Mouse (Mus musculus) lung, adult 2 months (tissue): ENCODE data around the gene Sec24a. TPM values are rescaled to one million over a fixed set of nuclear protein-coding genes. Genes with fewer than 3 reads are reported as not detected.

ENCODE experiments used
- DNase-seq: peaks from one replicate; pipeline ENCODE4 v3.0.0; 2022
- H3K4me1 ChIP-seq: fragments of 200-500 bp; 2 replicates; pipeline ENCODE4 v1.6.1; 2011; ENCODE audit warnings: low read length; ENCODE audit not compliant: control insufficient read depth, insufficient read depth
- H3K4me3 ChIP-seq: fragments of 200-500 bp; replicated peaks from 2 replicates; pipeline ENCODE3; 2011; ENCODE audit warnings: low read depth, mild to moderate bottlenecking, control low read depth, low read length; ENCODE audit errors: extremely low read depth
- CTCF ChIP-seq: fragments of 200-500 bp; IDR thresholded peaks from 2 replicates; pipeline ENCODE4 v1.5.1; 2011; ENCODE audit warnings: mild to moderate bottlenecking, low read length, control low read depth; ENCODE audit not compliant: insufficient read depth
- POLR2A ChIP-seq: fragments of 200-500 bp; IDR thresholded peaks from 2 replicates; pipeline ENCODE4 v1.6.1; 2011; ENCODE audit warnings: low read depth, mild to moderate bottlenecking, control low read depth, low read length, borderline replicate concordance; ENCODE audit errors: extremely low read depth
- WGBS: fragments of 180-500 bp; shearing (Covaris S2); methylation state at CpG from one replicate; pipeline ENCODE4 v1.1.7; 2018; 5-methylcytosine and 5-hydroxymethylcytosine counted together
- polyA plus RNA-seq: library from polyadenylated mRNA; depleted of rRNA; stranded (reverse); fragments of >200 nt; gene quantifications from 2 replicates; pipeline ENCODE4 v1.2.3, GENCODE M21; 2012

Gene Sec24a
- polyA plus RNA-seq, 1 experiment: 11.9 TPM

DNA sequence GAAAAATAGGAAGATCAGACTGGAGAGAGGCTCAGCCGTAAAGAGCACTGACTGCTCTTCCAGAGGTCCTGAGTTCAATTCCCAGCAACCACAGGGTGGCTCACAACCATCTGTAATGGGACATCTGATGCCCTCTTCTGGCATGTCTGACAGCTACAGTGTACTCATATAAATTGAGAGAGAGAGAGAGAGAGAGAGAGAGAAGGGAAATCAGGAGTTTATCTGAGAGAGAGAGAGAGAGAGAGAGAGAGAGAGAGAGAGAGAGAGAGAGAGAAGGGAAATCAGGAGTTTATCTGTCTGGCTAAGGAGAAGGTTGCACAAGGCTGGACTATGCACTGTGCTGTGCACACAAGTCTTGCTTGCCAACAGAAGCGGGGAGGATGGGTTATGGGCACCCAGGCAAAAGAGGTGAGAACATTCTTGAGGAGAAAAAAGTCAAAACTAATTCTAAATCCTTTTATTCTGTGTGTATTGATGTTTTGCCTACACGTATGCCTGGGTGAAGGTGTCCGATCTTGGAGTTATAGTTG is 110.5 kb downstream of the Sec24a start:
- 93% methylated on average over 4 of the region's 4 CpGs for WGBS
- H3K4me3 ChIP-seq: no peak overlapping the region
- no peak for DNase-seq
- no peak for TF ChIP-seq CTCF
- no peak for TF ChIP-seq POLR2A
- peaks cover 3% of the 10 kb centered on the region; the same call in 1 of the 2 replicates for H3K4me1 ChIP-seq

GRCm38 (mm10) chr11:51650691-51651515 is 112.5 kb downstream of the Sec24a start, which contains the start of the genes N4bp3 and D930048N14Rik:
Gene N4bp3 (minus strand): TSS chr11:51650842.
Gene D930048N14Rik (plus strand): TSS chr11:51650954.
- Histone ChIP-seq H3K4me1 (peaks cover 6% of the 10 kb centered on the region; the same call in 1 of the 2 replicates), H3K4me3 (peak within 1 kb of the TSS; percentile 72)
- DNase-seq: peak; percentile 82
- TF ChIP-seq POLR2A (peak; percentile 59), CTCF (no peak)
- WGBS: 2% methylated on average over 69 of the region's 70 CpGs

DNA sequence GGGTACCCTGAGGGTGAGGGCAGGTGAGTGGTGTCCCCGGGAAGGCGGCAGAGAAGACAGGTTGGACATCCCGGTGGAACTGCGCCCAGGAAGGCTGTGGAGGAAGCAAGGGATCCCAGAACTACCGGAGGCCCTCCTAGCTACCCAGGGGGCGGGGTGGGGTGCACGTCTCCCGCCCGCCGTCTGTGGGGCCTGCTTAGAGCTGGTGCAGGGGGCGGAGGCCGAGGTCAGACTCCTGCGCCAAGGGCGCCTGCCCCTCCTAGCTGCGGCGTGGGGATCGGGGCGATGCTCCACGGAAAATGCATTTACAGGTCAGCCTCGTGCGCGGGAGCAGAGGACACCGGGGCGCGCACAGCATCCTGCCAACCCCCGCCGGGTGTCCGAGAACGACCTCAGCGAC is 113.2 kb downstream of the Sec24a start:
- TF ChIP-seq POLR2A (0 out of 2 replicates have a peak, but pooled peaks have one; percentile 10), CTCF (no peak)
- no peak for DNase-seq
- 1% methylated on average over 30 of the region's 30 CpGs for WGBS
- Histone ChIP-seq H3K4me3 (peak overlapping the region; percentile 72), H3K4me1 (peaks cover 10% of the 10 kb centered on the region; the same call in 1 of the 2 replicates)

GRCm38 (mm10) chr11:51649889-51650199 is 113.6 kb downstream of the Sec24a start:
- H3K4me1 ChIP-seq: peaks cover 11% of the 10 kb centered on the region; the same call in 1 of the 2 replicates
- WGBS: 7% methylated on average over 7 of the region's 7 CpGs
- H3K4me3 ChIP-seq: peak overlapping the region; percentile 72
- DNase-seq: no peak
- no peak for TF ChIP-seq POLR2A
- TF ChIP-seq CTCF: no peak

DNA sequence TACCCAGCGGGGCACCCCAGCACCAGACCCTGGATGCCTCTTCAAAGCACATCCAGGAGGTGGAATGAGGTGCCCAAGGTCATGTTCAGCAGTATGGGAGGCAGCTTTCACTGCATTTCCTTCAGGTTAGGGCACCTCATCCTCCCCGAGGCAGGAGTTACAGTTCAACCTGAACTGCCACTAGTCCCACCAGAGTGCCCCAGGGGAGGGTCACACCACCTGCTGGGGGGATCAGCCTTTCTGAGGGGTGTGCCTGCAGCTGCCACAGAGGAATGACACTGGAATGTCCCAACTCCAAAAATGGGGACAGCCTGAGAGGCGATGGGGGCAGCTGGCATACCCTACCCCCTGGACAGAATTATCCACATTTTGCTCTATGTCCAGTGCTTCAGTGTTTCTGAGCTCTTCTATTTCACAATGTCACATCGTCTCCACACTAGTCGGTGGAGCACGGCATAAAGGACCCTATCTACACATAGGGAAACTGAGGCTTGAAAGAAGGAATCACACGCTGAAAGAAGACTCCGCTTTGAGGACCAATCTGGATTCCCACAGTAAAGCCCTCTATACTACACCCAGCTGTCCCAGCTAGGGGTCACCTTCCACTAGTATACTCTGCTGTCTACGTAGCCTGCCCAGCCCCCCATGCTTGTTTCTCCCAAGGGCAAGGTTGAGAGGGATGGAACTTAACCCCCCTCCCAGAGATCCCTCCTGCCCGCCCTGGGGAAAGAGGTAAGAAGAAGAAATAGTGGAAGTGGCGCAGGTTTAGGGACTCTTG is 114.1 kb downstream of the Sec24a start:
- 45% methylated on average over 11 of the region's 11 CpGs for WGBS
- TF ChIP-seq POLR2A (no peak), CTCF (no peak)
- Histone ChIP-seq H3K4me1 (peaks cover 8% of the 10 kb centered on the region; the same call in 1 of the 2 replicates), H3K4me3 (peak overlapping the region; percentile 72)
- DNase-seq: no peak

- peaks cover 10% of the 10 kb centered on the region; the same call in 1 of the 2 replicates for H3K4me1 ChIP-seq
- WGBS: 36% methylated on average over 3 of the region's 3 CpGs
- DNase-seq: no peak
- no peak for TF ChIP-seq CTCF
- no peak for TF ChIP-seq POLR2A
- peak overlapping the region; percentile 72 for H3K4me3 ChIP-seq
Measured at GRCm38 (mm10) chr11:51648566-51648965, 114.9 kb downstream of the Sec24a start.

- Histone ChIP-seq H3K4me3 (peak overlapping the region; percentile 11), H3K4me1 (peaks cover 20% of the 10 kb centered on the region)
- 47% methylated on average over 15 of the region's 15 CpGs for WGBS
- TF ChIP-seq POLR2A: peak; percentile 59; the same call in 1 of the 2 replicates
- TF ChIP-seq CTCF: no peak
- no peak for DNase-seq
Measured at GRCm38 (mm10) chr11:51646751-51647667, 116.4 kb downstream of the Sec24a start.

DNA sequence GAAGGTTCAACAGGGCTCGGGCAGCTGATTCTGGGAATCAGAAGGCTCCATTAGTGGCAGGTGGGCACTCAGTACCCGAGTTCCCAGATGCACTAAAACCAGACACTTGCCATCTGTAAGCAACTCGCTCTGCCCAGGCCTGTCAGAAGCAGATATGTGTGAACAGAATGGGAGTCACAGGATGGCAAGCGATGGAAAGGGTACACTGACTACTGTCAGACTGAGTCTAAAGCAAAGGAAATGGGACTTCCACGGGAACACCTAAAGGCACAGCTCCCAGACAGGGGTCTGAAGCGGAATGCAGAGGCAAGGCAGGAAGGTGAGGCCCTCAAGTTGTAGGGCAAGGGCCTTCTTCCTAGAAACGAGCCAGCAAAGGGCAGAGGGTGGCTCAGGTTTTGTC is 117.2 kb downstream of the Sec24a start:
- no peak for TF ChIP-seq CTCF
- no peak for TF ChIP-seq POLR2A
- 60% methylated on average over 7 of the region's 7 CpGs for WGBS
- peak overlapping the region; percentile 3 for H3K4me3 ChIP-seq
- no peak for DNase-seq
- H3K4me1 ChIP-seq: peaks cover 20% of the 10 kb centered on the region

GRCm38 (mm10) chr11:51645293-51645692 is 118.1 kb downstream of the Sec24a start:
- no peak for TF ChIP-seq POLR2A
- no peak for TF ChIP-seq CTCF
- 41% methylated on average over 13 of the region's 13 CpGs for WGBS
- DNase-seq: no peak
- H3K4me1 ChIP-seq: peaks cover 24% of the 10 kb centered on the region
- H3K4me3 ChIP-seq: no peak overlapping the region
